Mouse (Mus musculus): ENCODE results near the gene Nme7. TPM values are rescaled to one million over a fixed set of nuclear protein-coding genes. Genes with fewer than 3 reads are reported as not detected.

Gene Nme7
- total RNA-seq, 2 experiments from 2014 or later: 5.8 to 6.2 TPM

- intact Hi-C loops (cut with DNase I): loop anchor here (5.0 kb wide), 4 partner anchors 89 to 666 kb away; no protein-coding TSS in a partner anchor
- peak in 1 of 2 experiments; percentile 49 for DNase-seq
Measured at GRCm38 (mm10) chr1:164456065-164456464, 152.1 kb downstream of the Nme7 start.

DNA sequence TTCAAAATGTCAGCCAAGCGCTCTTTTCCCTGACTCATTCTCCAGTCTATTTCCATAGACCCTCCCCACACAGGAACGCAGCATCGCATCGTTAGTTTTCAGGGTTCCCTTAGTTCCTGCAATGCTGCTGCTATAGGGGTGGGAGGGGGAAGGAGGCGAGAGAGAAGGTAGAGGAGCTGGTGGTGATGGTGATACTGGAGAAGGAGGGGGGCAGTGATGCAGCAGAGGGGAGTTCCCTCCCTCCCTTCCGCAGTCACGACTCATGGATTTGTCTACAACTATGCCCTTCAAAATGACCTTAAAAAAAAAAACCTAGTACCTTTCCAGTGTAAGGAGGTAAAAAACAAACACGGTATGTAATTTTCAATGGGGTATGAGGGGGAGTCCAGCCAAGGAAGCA is 152.8 kb downstream of the Nme7 start:
- intact Hi-C loops (cut with DNase I): loop anchor here (5.0 kb wide), 4 partner anchors 89 to 666 kb away; no protein-coding TSS in a partner anchor
- peak in 1 of 2 experiments; percentile 31 for DNase-seq

- intact Hi-C loops (cut with DNase I): loop anchor here (5.0 kb wide), 4 partner anchors 90 to 665 kb away; no protein-coding TSS in a partner anchor
- no peak for DNase-seq
Measured at GRCm38 (mm10) chr1:164457531-164458244, 153.8 kb downstream of the Nme7 start.

DNA sequence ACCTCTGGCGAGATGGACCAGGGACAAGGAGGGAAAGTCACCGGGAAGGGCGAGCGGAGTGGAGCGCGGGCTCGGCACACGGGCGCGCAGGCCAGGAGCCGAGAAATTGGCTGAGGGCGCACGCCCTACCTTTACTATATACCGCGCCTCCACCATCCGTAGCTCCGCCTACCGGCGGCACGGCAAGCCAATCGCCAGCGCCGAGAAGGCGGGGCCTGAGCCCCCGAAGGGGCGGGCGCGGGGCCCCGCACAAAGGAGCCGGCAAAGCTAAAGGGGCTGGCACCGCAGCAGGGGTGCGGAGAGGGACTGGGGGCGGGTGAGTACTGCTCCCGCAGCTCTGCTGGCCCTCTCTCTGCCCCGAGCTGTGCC is 154.3 kb downstream of the Nme7 start, which contains the start of gene Atp1b1:
Gene Atp1b1, minus strand, starts transcription at position 111 of the 369 bp plus-strand sequence.
- peak; percentile 88 to 91 for DNase-seq
- intact Hi-C loops (cut with DNase I): loop anchor here (5.0 kb wide), 4 partner anchors 91 to 664 kb away; no protein-coding TSS in a partner anchor

DNA sequence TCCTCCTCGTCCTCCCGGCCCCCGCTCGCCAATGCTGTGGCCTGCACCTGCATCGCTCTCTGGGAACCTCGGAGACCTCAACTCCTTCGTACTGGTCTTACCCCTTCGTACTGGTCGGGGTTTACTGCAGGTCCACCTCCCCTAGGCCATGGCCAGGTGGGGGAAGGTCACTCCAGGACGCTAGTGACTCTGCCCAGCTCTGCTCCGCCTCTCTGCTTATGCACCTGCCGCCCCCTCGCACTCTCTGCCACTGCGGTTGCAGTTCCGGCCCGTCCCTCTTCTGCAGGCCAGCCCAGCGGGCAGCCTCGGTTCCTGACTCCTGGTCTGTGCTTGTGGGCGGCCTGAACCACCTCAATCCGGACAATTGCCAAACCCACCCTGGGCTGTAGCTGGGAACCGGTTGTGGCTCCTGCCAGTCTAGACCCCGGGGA is 154.7 kb downstream of the Nme7 start:
- intact Hi-C loops (cut with DNase I): loop anchor here (5.0 kb wide), 4 partner anchors 91 to 664 kb away; no protein-coding TSS in a partner anchor
- DNase-seq: peak; percentile 72 to 74

DNA sequence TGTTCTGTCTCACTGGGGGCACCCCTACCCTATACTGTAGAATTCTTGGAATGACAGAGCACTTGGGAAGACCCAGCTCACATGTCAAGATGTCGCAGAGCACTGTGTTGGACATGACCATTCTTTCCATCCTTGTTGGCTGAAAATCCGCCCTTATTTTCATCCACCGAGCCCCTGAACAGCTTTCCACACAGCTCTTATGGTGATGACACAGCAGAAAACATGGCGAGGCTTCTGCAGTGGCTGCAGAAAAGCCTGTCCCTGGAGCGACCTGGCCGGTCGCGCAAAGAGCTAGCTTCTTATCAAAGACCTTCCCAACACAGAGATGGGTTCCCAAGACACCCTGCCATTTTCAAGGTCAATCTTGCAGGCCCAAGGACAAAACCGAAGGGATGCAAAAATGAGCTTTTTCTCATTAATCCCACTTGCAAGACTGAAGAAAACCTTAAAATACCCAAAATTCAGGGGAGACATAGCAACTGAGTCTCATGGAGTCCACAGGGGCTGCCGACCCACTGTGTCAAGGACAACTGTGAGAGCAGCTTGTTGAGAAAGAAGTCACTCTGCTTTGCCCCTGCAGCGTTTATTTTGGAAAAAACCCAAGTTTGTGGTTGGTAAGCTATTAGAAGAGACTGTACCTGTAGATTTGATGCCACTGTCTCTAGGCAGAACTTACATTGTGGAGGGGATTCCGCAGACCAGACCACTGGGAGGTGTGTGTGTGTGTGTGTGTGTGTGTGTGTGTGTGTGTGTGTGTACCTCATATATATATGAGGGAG is 155.4 kb downstream of the Nme7 start:
- DNase-seq: no peak
- intact Hi-C loops (cut with DNase I): loop anchor here (5.0 kb wide), 4 partner anchors 92 to 663 kb away; no protein-coding TSS in a partner anchor

DNA sequence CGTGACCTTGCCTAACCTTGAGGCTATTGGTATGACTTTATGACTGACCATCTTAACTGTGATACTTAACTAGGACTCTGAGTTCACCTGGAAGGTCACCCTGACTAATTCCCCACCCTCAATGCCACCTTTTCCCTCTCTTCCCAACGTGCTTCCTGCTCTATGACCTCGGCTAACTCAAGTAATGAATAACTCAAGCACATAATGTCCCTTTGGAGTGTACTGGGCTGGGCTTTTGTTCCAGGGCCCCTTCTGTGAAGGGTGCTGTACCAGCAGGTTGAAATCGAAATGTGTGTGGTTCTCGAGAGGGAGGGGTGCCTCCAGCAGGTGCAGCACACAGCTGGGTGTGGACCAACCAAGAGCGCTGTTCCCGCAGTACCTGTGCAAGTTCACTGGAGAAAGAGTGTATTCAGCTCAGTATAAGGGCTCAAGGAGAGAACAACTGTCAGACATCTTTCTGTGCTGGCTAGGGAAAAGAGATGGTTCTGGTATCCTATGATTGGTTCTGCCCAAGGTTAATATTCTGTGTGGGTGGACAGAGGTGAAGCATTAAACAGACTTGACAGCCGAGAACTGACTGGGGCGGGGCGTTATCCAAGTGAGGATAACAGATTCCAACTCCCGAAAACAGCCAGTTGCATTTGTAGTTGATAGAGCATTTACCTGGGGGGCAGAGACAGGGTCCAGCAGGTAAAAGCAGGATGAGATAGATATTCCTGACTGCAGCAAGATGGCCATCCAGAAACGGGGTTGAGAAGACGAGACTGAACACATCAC is 157.2 kb downstream of the Nme7 start:
- peak in 1 of 2 experiments; percentile 27 for DNase-seq
- intact Hi-C loops (cut with DNase I): no loop called here

DNA sequence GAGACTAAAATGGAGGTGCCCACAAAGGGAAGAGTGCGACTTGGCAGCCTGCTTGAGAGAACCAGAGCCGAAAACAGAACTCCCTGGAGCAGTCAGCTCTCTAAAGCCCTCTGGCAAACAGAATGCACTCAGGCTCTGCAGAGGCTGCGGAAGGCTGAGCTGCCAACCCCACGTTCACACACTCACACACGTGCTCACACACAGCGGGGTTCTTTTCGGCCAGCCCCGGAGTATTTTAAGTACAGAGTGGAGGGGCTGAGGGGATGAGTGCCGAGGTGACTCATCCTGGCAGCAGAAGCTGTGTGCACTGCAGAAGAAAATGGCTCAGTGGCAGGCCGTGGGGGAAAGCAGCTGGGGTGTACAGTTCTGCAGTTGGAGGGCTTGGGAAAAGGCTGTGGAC is 157.8 kb downstream of the Nme7 start:
- intact Hi-C loops (cut with DNase I): no loop called here
- DNase-seq: peak; percentile 83 to 84

GRCm38 (mm10) chr1:164467406-164467805 is 163.5 kb downstream of the Nme7 start:
- intact Hi-C loops (cut with DNase I): no loop called here
- DNase-seq: no peak

DNA sequence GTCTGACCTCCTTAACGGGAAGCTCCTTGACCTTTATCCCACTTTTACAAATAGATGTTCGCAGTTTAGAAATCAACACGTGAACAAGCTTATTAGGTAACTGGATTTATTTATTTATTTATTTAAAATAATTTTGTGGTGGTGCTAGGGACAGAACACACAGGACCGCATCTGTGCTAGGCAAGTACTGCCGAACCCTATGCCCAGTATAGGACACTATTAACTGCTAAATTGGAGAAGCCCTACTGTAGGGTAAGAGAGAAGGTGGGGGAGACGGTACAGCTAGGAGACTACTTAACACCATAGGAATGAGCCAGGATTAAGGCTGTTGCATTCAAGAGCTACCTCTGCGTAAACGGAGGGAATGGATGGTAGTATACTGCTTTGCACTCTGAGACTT is 164.4 kb downstream of the Nme7 start:
- intact Hi-C loops (cut with DNase I): no loop called here
- no peak for DNase-seq

DNA sequence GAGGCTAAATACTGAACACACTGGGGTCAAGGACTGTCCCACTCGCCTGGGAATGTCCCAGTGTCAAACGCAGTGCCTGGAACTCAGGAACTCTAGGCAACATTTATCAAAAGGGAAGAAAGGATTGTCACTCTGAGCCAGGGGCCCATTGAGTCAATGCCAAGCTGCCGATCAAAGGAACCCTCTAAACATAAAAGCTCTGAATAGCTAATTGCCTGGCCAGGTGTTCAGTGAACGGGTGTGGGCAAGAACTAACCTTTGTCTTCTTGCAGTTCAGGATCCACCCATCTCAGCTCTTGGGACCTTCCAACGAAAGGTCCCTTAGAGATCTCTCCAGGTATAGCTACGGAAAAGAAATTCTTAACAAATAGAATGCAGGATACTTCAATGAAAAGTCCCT is 167.1 kb downstream of the Nme7 start:
- DNase-seq: no peak
- intact Hi-C loops (cut with DNase I): no loop called here

GRCm38 (mm10) chr1:164471632-164472031 is 167.7 kb downstream of the Nme7 start:
- intact Hi-C loops (cut with DNase I): no loop called here
- DNase-seq: no peak

DNA sequence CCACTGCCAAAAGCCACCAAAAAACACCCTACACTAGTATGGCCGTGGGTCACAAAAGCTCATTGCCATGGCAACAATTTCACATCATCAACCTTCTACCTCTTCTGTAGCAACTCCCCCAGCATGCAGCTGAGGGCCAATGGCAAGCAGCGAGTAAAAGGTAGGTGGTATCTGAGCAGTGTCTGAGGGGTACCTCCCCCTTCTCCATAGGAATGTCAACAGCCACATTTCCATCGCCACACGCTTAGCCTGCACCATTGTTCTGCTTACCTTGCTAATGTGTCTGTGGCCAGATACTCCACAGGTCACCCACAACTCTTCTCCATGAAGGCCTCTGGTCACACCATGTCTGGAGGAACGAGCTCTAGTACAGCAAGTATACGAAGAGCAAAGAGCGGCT is 169.5 kb downstream of the Nme7 start:
- no peak for DNase-seq
- intact Hi-C loops (cut with DNase I): no loop called here

DNA sequence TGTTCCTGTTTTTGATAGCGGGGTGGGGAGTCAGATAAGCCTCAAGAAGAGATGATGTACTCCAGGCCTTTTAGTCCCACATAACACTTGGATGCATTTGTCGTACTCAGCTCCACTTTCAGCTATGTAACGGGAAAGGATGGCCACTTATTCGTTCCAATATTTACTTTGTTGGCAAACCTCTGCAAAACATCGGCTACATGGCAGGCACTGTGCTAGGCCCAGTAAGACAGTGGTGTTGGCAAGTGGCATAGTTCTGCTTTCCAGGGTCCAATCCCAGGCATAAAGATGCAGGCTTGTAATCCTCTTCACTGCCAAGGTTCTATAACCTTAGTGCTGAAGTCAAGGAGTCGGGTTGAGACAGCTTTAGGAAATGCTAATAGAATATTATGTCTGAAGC is 170.4 kb downstream of the Nme7 start:
- intact Hi-C loops (cut with DNase I): no loop called here

DNA sequence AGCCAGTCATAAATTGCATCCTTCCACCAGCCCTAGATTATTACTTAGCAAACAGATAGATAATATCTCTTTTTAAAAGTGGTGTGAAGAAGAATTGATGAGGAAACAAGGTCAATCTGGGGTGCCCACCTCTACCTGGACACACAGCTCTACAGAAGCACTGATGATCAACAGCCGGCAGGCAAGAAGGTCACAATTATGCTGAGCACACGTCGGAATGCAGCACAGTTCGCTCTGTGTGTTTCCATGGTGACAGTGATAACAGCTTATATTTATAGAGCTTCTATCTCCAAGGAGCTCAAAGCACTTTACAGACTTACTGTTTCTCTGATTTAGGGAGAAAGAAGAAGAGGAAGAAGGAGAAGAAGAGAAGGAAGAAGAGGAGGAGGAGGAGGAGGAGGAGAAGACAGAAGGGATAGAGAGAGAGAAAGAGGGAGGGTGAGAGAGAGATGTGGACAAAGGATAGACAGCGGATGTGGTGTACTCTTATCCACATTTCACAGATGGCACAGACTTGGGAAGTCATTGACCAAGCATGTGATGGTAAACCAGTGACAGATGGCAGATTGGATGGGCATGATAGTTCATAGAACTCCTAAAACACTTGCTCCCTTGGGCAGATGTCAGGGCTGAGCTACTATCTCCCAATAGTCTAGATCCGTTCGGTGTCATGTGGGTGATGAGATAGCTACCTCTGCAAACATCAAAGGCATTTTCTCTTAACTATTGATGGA is 171.0 kb downstream of the Nme7 start:
- DNase-seq: peak; percentile 23 to 39
- intact Hi-C loops (cut with DNase I): no loop called here

More for the DNA sequence above, 170.4 kb downstream of the Nme7 start:
- DNase-seq: no peak

DNA sequence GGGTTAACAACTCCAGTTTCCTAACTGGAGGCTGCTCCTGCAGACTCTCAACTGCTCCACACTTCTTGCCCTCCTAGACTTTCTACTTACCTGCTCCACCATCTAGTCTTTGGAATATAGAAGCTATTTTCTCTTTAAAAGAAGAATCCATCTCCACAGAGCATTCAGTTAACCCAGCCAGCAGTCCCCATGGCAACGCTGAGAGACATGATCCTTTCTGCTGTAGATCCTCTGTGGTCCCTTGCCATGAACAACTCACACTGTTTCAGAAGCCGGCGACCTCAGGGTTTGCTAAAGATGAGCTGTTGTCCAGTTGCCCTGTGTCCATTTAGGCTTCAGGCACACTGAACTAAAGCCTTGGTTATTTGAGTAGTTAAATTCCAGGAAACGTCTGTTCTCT is 172.0 kb downstream of the Nme7 start:
- intact Hi-C loops (cut with DNase I): no loop called here
- DNase-seq: no peak

DNA sequence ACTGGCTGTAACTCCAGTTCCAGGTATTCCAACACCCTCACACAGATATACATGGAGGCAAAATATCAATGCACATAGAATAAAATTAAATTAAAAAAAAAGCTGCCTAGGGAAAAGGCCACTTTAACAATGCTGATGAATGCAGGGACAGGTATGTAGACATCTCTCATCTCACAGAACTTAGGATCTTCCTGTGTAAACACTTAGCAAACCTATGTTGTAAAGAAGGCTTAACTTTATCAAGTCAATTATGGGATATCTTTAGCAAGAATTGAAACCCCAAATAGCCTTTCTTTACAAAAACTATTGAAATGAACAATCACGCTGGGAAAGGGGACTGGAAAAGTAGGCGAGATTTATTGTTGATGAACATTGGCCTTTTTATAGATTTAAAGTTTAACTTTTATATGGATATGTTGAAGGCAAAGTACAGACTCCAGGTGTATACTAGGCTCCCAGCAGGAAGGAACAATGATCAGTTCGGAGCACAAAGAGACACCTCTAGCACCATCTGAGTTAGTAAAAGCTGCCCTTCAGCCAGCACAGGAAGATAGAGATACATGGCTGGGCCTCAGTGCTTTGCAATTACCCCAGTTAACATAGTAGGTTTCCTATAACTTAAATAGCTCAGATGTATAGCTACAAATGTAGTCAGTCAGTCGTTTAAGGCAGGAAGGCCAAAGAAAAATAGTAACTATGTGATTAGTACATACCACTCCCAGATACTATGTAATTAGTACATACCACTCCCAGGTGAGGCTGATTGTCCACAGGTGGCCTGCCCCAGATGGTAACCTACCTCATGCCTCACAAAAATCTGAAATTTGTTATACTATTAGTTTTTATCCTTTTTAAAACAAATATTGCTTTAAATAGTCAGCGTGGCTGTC is 177.1 kb downstream of the Nme7 start:
- DNase-seq: no peak
- intact Hi-C loops (cut with DNase I): no loop called here

DNA sequence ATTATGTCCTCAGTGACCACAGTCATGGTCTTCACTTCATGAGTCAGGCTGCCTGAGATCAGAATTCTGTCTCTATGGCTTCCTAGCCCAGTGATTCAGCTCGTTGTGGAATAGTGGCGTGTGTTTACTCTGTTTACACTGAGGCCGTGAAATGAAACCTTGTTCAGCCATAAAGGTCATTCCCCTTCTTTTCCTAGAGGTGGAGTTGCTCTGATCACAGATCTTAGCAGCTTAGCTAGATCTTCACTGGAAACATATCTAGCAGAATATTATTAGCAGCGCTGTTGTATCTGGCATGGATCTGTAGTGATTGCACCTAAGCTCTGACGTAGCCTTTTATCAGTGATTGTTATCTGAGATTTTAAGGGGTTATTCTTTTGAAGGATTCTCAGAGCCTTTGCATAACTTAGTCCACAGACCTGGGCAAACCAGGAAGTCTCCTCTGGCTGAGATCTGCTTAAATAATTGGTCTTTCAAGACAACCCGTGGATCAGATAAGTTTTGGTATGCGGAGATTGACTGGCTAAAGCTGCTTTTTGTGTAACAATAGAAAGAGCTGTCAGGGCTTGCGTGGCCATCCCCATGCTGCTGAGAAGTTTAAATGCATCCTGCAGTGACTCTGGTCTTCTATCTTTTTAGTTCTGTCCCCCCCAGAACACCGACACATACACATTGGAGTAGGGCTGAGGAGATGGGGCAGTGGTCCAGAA is 177.9 kb downstream of the Nme7 start:
- no peak for DNase-seq
- intact Hi-C loops (cut with DNase I): no loop called here

All from heart, postnatal 10 days (tissue).